Mouse (Mus musculus) intestine, postnatal 0 days (tissue): ENCODE data around the gene Vwa1. TPM values are rescaled to one million over a fixed set of nuclear protein-coding genes. Genes with fewer than 3 reads are reported as not detected.

Experiments
- ATAC-seq: fragments of 200-750 bp; cut with Nextera tagmentation; 2 replicates; pipeline ENCODE4 v1.8.0; 2017; ENCODE audit warnings: mild to moderate bottlenecking, moderate TSS enrichment, moderate library complexity
- H3K27ac ChIP-seq: fragments of 300-500 bp; sonication (generic); 2 replicates; pipeline ENCODE4 v1.5.1; 2014; ENCODE audit warnings: mild to moderate bottlenecking, low read depth, low read length, moderate library complexity
- H3K27me3 ChIP-seq: fragments of 300-500 bp; sonication (generic); replicated peaks from 2 replicates; pipeline ENCODE4 v1.6.1; 2014; ENCODE audit warnings: low read length, mixed read lengths; ENCODE audit not compliant: control insufficient read depth, insufficient read depth
- H3K36me3 ChIP-seq: fragments of 300-500 bp; sonication (generic); 2 replicates; pipeline ENCODE4 v1.6.1; 2014; ENCODE audit warnings: mild to moderate bottlenecking, moderate library complexity; ENCODE audit not compliant: control insufficient read depth, insufficient read depth
- H3K4me1 ChIP-seq: fragments of 300-500 bp; sonication (generic); replicated peaks from 2 replicates; pipeline ENCODE4 v1.6.1; 2014; ENCODE audit warnings: antibody characterized with exemption, low read length, mixed read lengths; ENCODE audit not compliant: control insufficient read depth, insufficient read depth
- H3K4me2 ChIP-seq: fragments of 300-500 bp; sonication (generic); replicated peaks from 2 replicates; pipeline ENCODE4 v1.6.1; 2014; ENCODE audit warnings: low read depth, mild to moderate bottlenecking, moderate library complexity
- H3K4me3 ChIP-seq: fragments of 300-500 bp; sonication (generic); 2 replicates; pipeline ENCODE4 v1.5.1; 2014; ENCODE audit warnings: low read depth, low read length
- H3K9ac ChIP-seq: fragments of 300-500 bp; sonication (generic); 2 replicates; pipeline ENCODE4 v1.6.1; 2014; ENCODE audit warnings: mild to moderate bottlenecking, low read depth, low read length
- H3K9me3 ChIP-seq: fragments of 300-500 bp; sonication (generic); 2 replicates; pipeline ENCODE4 v1.6.1; 2016; ENCODE audit warnings: mixed run types; ENCODE audit not compliant: control insufficient read depth
- CTCF ChIP-seq: sonication (generic); IDR thresholded peaks from 2 replicates; pipeline ENCODE4 v1.5.1; 2016; ENCODE audit warnings: low read depth, mild to moderate bottlenecking, control low read depth, antibody characterized with exemption, moderate library complexity
- WGBS: fragments of 180-500 bp; shearing (Covaris S2); extraction: QIAGEN DNeasy Blood & Tissue Kit; methylation state at CpG from one replicate; pipeline ENCODE4 v1.1.7; 2014; 5-methylcytosine and 5-hydroxymethylcytosine counted together
- polyA plus RNA-seq: library from polyadenylated mRNA; unstranded; fragments of >200 nt; fragmentation: Nextera tagmentation; extraction: Ambion mirVana; gene quantifications from 2 replicates; pipeline ENCODE4 v1.2.1, GENCODE M21; 2015

Gene Vwa1
- 17.4 and 17.8 TPM in 2 replicates for polyA plus RNA-seq

DNA sequence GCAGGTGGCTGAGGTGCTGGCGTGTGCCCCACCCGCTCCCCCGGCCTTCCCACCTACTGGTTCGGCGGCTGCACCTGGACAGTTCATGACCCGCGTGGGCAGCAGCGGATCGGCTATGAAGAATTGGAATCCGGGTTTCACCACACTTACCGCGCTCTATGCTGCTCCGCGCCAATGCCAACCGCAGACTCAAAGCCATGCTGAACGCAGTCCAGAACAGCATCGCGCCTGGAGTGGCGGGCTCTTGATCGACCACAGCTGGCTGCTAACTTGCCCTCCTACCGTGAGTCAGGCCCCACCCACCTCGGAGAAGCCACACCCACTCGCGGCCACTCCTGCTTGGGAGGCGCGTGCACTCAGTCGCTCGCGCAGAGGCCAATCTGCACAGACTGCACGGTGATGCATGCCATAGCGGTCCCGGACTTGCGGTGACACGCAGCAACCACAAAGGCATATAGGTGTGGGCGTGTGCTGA is at the start of gene Vwa1:
TSS of gene Vwa1 (minus strand) at position 419 of the 475 bp plus-strand sequence.
- Histone ChIP-seq H3K36me3 (no peaks in the 10 kb centered on the region; the same call in 1 of the 2 replicates), H3K27ac (peak within 1 kb of the TSS; percentile 64), H3K4me2 (peak within 1 kb of the TSS; percentile 82), H3K4me1 (peaks cover 14% of the 10 kb centered on the region; the same call in 1 of the 2 replicates), H3K9me3 (no peaks in the 10 kb centered on the region), H3K27me3 (no peaks in the 10 kb centered on the region), H3K9ac (peak within 1 kb of the TSS; percentile 45; the same call in 1 of the 2 replicates), H3K4me3 (peak within 1 kb of the TSS; percentile 40)
- TF ChIP-seq CTCF, result no peak
- WGBS, result under 1% methylated on average over 35 of the region's 35 CpGs
- ATAC-seq, result peak; percentile 68

GRCm38 (mm10) chr4:155823443-155823842 is 48.9 kb upstream of the Vwa1 start:
- H3K36me3 ChIP-seq, result peaks cover 72% of the 10 kb centered on the region
- no peaks in the 10 kb centered on the region for H3K27me3 ChIP-seq
- H3K4me3 ChIP-seq, result no peak overlapping the region
- H3K9ac ChIP-seq, result no peak overlapping the region
- H3K4me2 ChIP-seq, result no peak overlapping the region
- H3K27ac ChIP-seq, result no peak overlapping the region
- ATAC-seq, result no peak
- WGBS, result 94% methylated on average over 16 of the region's 16 CpGs
- TF ChIP-seq CTCF, result no peak
- no peaks in the 10 kb centered on the region for H3K9me3 ChIP-seq
- no peaks in the 10 kb centered on the region for H3K4me1 ChIP-seq

DNA sequence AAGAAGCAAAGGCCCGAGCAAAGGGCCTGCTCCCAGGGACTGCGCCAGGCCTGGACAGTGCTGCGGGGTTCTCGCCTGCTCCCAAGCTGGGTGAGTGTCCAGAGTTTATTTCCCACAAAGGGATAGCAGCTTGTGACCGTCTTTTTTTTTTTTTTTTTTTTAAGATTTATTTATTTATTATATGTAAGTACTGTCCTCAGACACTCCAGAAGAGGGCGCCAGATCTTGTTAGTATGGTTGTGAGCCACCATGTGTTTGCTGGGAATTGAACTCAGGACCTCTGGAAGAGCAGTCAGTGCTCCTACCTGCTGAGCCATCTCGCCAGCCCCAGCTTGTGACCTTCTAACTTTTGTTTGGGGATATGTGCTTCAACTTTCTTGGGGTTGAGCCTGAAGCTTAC is 46.5 kb upstream of the Vwa1 start:
- Histone ChIP-seq H3K9ac (no peak overlapping the region), H3K4me2 (no peak overlapping the region), H3K36me3 (peaks cover 84% of the 10 kb centered on the region), H3K27ac (no peak overlapping the region), H3K9me3 (no peaks in the 10 kb centered on the region), H3K4me3 (no peak overlapping the region), H3K4me1 (no peaks in the 10 kb centered on the region), H3K27me3 (no peaks in the 10 kb centered on the region)
- peak; percentile 61 for TF ChIP-seq CTCF
- 75% methylated on average over 7 of the region's 7 CpGs for WGBS
- no peak for ATAC-seq

- no peak for TF ChIP-seq CTCF
- Histone ChIP-seq H3K36me3 (peaks cover 78% of the 10 kb centered on the region), H3K4me2 (no peak overlapping the region), H3K9me3 (no peaks in the 10 kb centered on the region), H3K9ac (no peak overlapping the region), H3K27me3 (no peaks in the 10 kb centered on the region), H3K27ac (no peak overlapping the region), H3K4me3 (no peak overlapping the region), H3K4me1 (no peaks in the 10 kb centered on the region)
- WGBS, result 51% methylated on average over 4 of the region's 4 CpGs
- ATAC-seq, result peak; percentile 46
Observed at GRCm38 (mm10) chr4:155817533-155817932, 43.0 kb upstream of the Vwa1 start.

DNA sequence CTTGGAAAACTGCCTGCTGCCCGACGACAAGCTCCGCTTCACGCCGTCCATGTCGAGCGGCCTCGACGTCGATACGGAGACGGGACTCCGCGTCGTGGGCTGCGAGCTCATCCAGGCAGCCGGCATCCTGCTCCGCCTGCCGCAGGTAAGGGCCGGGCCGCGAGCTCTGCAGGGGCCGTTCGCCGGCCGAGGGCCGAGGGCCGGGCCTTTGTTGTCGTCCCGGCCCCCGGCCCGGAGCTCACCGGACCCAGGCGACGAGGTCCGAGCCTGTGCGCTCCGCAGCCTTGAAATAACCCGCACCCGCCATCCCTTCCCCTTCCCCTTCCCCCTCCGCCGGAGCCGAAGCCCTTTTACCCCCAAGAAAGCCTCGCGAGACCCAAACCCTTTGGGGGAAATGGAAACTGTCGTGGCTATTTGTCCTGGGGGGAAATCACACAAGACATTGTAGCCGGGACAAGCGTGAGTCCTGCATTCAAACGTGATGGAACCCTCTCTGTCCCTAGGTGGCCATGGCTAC is 38.2 kb upstream of the Vwa1 start:
- H3K27me3 ChIP-seq, result no peaks in the 10 kb centered on the region
- peak overlapping the region; percentile 72 for H3K4me2 ChIP-seq
- no peaks in the 10 kb centered on the region for H3K9me3 ChIP-seq
- H3K27ac ChIP-seq, result peak overlapping the region; percentile 94
- peak overlapping the region; percentile 100 for H3K4me3 ChIP-seq
- peak overlapping the region; percentile 99 for H3K9ac ChIP-seq
- WGBS, result under 1% methylated on average over 49 of the region's 49 CpGs
- no peaks in the 10 kb centered on the region for H3K4me1 ChIP-seq
- peaks cover 58% of the 10 kb centered on the region for H3K36me3 ChIP-seq
- no peak for TF ChIP-seq CTCF
- ATAC-seq, result peak; percentile 36

GRCm38 (mm10) chr4:155811929-155812664 is 37.6 kb upstream of the Vwa1 start, which contains the start of gene Ccnl2:
Ccnl2 (plus strand) TSS chr4:155812489.
- H3K4me1 ChIP-seq, result no peaks in the 10 kb centered on the region
- WGBS, result under 1% methylated on average over 55 of the region's 60 CpGs
- no peaks in the 10 kb centered on the region for H3K9me3 ChIP-seq
- TF ChIP-seq CTCF, result no peak
- peak within 1 kb of the TSS; percentile 100 for H3K4me3 ChIP-seq
- peak within 1 kb of the TSS; percentile 72 for H3K4me2 ChIP-seq
- ATAC-seq, result peak; percentile 98
- H3K9ac ChIP-seq, result peak within 1 kb of the TSS; percentile 99
- H3K36me3 ChIP-seq, result peaks cover 58% of the 10 kb centered on the region
- peak within 1 kb of the TSS; percentile 94 for H3K27ac ChIP-seq
- H3K27me3 ChIP-seq, result no peaks in the 10 kb centered on the region
